Comparison of ENCODE assay signal across 26 mouse cellular contexts in the genomic region with DNA sequence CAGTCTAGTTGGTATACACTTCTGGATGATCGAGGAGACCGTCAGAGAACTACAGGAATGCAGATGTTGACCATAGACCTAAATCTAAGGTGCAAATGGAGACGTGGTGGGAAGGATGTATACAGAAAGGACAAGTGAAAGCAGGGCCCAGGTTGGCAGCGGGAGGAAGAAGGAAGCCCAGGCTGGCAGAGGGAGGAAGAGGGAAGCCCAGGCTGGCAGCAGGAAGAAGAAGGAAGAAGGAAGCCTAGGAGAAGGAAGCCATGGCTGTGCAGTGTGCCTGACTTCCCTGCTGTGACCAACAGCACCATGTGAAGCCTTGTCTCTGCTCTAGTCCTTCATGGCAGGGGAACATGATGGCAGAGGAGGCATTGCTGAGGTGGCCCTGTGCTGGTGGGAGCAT. TPM values are rescaled to one million over a fixed set of nuclear protein-coding genes. Genes with fewer than 3 reads are reported as not detected.
DNase-seq lines count a peak whose midpoint lies in the region; ATAC-seq and TF ChIP-seq lines count a peak whose summit lies in the region.
"Had no signal": no experiment of that assay in that cellular context is flagged by ENCODE, and none has a peak within 500 bp of the region (broad histone marks: within the 10 kb centered on the region; RNA-seq: fewer than 3 reads in every experiment).

No protein-coding gene starts in this region.

- DNase-seq in heart, adult 11 months = peak; percentile 80
- peak; percentile 3 for DNase-seq in intestine, embryonic 14.5 days (ENCODE audit: low spot score)
- DNase-seq in liver, embryonic 11.5 days (ENCODE audit: low spot score) = no peak
- no peak for DNase-seq in thymus, postnatal 36 days
- DNase-seq: adrenal gland, adult 2 months; adrenal gland, postnatal 14 days; cerebellum, adult 11-12 months; cerebellum, adult 8-10 months; cerebellum, postnatal 10 days; cerebellum, postnatal 36 days; gastrocnemius, postnatal 14 days; heart, adult 2 months; heart, postnatal 14 days; heart, postnatal 4 days had no signal

- H3K4me2 ChIP-seq in heart, embryonic 11.5 days = no peak overlapping the region
- H3K4me2 ChIP-seq in intestine, embryonic 14.5 days (ENCODE audit: low read length) = no peak overlapping the region
- H3K4me2 ChIP-seq in intestine, postnatal 0 days (replicated peaks; ENCODE audit: low read depth) = no peak overlapping the region
- H3K4me2 ChIP-seq in liver, embryonic 11.5 days = no peak overlapping the region
- H3K4me2 ChIP-seq: forebrain, embryonic 13.5 days; heart, embryonic 13.5 days; hindbrain, embryonic 12.5 days had no signal

- H3K4me1 ChIP-seq in heart, embryonic 11.5 days (ENCODE audit: control insufficient read depth, insufficient read depth, low read length) = no peaks in the 10 kb centered on the region
- no peaks in the 10 kb centered on the region for H3K4me1 ChIP-seq in intestine, embryonic 14.5 days (replicated peaks; ENCODE audit: control insufficient read depth, insufficient read depth, low read length)
- no peaks in the 10 kb centered on the region for H3K4me1 ChIP-seq in intestine, postnatal 0 days (replicated peaks; ENCODE audit: control insufficient read depth, insufficient read depth, low read length)
- peaks cover 5% of the 10 kb centered on the region; the same call in 1 of the 2 replicates for H3K4me1 ChIP-seq in megakaryocyte, embryonic 14.5 days
- no peaks in the 10 kb centered on the region for H3K4me1 ChIP-seq in liver, embryonic 11.5 days (replicated peaks; ENCODE audit: control insufficient read depth, insufficient read depth, low read length)
- H3K4me1 ChIP-seq: forebrain, embryonic 10.5 days; heart, embryonic 13.5 days had no signal

- no peaks in the 10 kb centered on the region for H3K36me3 ChIP-seq in heart, embryonic 11.5 days (ENCODE audit: control insufficient read depth, insufficient read depth, low read length)
- peaks cover 8% of the 10 kb centered on the region for H3K36me3 ChIP-seq in intestine, embryonic 14.5 days (ENCODE audit: control insufficient read depth, insufficient read depth, low read length)
- peaks cover 7% of the 10 kb centered on the region; the same call in 1 of the 2 replicates for H3K36me3 ChIP-seq in intestine, postnatal 0 days (ENCODE audit: control insufficient read depth, insufficient read depth)
- no peaks in the 10 kb centered on the region for H3K36me3 ChIP-seq in megakaryocyte, embryonic 14.5 days (replicated peaks; ENCODE audit: low read length)
- no peaks in the 10 kb centered on the region for H3K36me3 ChIP-seq in liver, embryonic 11.5 days (ENCODE audit: control insufficient read depth, insufficient read depth, low read length)
- H3K36me3 ChIP-seq: G1E; hindbrain, embryonic 12.5 days had no signal

- H3K27ac ChIP-seq in heart, embryonic 11.5 days (ENCODE audit: low read depth, low read length) = no peak overlapping the region
- no peak overlapping the region for H3K27ac ChIP-seq in intestine, embryonic 14.5 days (ENCODE audit: low read depth)
- H3K27ac ChIP-seq in intestine, postnatal 0 days (ENCODE audit: low read depth, low read length) = no peak overlapping the region
- H3K27ac ChIP-seq in liver, embryonic 11.5 days (ENCODE audit: low read depth, low read length) = no peak overlapping the region
- H3K27ac ChIP-seq: forebrain, embryonic 10.5 days; forebrain, embryonic 13.5 days; heart, adult 2 months; heart, embryonic 13.5 days; hindbrain, embryonic 12.5 days had no signal

- 78% methylated on average over 4 of the region's 4 CpGs for WGBS in heart, embryonic 11.5 days (ENCODE audit: insufficient replicate concordance)
- WGBS in intestine, embryonic 14.5 days = 85% methylated on average over 4 of the region's 4 CpGs
- WGBS in intestine, postnatal 0 days = 79% methylated on average over 4 of the region's 4 CpGs
- 78% methylated on average over 4 of the region's 4 CpGs for WGBS in liver, embryonic 11.5 days

- no peaks in the 10 kb centered on the region for H3K27me3 ChIP-seq in heart, embryonic 11.5 days (ENCODE audit: control insufficient read depth, insufficient read depth, low read length)
- no peaks in the 10 kb centered on the region for H3K27me3 ChIP-seq in intestine, embryonic 14.5 days (replicated peaks; ENCODE audit: control insufficient read depth, insufficient read depth, low read length)
- no peaks in the 10 kb centered on the region for H3K27me3 ChIP-seq in intestine, postnatal 0 days (replicated peaks; ENCODE audit: control insufficient read depth, insufficient read depth, low read length)
- no peaks in the 10 kb centered on the region for H3K27me3 ChIP-seq in megakaryocyte, embryonic 14.5 days (replicated peaks)
- H3K27me3 ChIP-seq in liver, embryonic 11.5 days (replicated peaks; ENCODE audit: control insufficient read depth, insufficient read depth, low read length) = no peaks in the 10 kb centered on the region
- H3K27me3 ChIP-seq: forebrain, embryonic 13.5 days; heart, embryonic 13.5 days; hindbrain, embryonic 12.5 days; Patski had no signal

- no peaks in the 10 kb centered on the region for H3K9me3 ChIP-seq in heart, embryonic 11.5 days (replicated peaks; ENCODE audit: control insufficient read depth, low read length)
- H3K9me3 ChIP-seq in intestine, embryonic 14.5 days (ENCODE audit: control insufficient read depth, low read length) = no peaks in the 10 kb centered on the region
- no peaks in the 10 kb centered on the region for H3K9me3 ChIP-seq in intestine, postnatal 0 days (ENCODE audit: control insufficient read depth)
- no peaks in the 10 kb centered on the region for H3K9me3 ChIP-seq in megakaryocyte, embryonic 14.5 days
- H3K9me3 ChIP-seq in liver, embryonic 11.5 days (ENCODE audit: control insufficient read depth, low read length) = no peaks in the 10 kb centered on the region
- H3K9me3 ChIP-seq: forebrain, embryonic 10.5 days; forebrain, embryonic 13.5 days; G1E; heart, embryonic 13.5 days; hindbrain, embryonic 12.5 days had no signal

- no peak for TF ChIP-seq CTCF in intestine, postnatal 0 days (IDR thresholded peaks at IDR 0.05; ENCODE audit: low read depth)

- no peak overlapping the region for H3K4me3 ChIP-seq in heart, embryonic 11.5 days (ENCODE audit: low read depth, low read length)
- no peak overlapping the region for H3K4me3 ChIP-seq in intestine, embryonic 14.5 days (ENCODE audit: low read depth, low read length)
- no peak overlapping the region for H3K4me3 ChIP-seq in intestine, postnatal 0 days (ENCODE audit: low read depth, low read length)
- peak overlapping the region; percentile 34 for H3K4me3 ChIP-seq in megakaryocyte, embryonic 14.5 days (replicated peaks)
- H3K4me3 ChIP-seq in liver, embryonic 11.5 days (ENCODE audit: low read depth, low read length) = no peak overlapping the region
- H3K4me3 ChIP-seq: forebrain, embryonic 10.5 days; forebrain, embryonic 13.5 days; heart, adult 2 months; heart, embryonic 13.5 days; hindbrain, embryonic 12.5 days had no signal

- H3K9ac ChIP-seq in heart, embryonic 11.5 days (ENCODE audit: low read depth, low read length) = no peak overlapping the region
- no peak overlapping the region for H3K9ac ChIP-seq in intestine, embryonic 14.5 days (ENCODE audit: low read length)
- H3K9ac ChIP-seq in intestine, postnatal 0 days (ENCODE audit: low read depth, low read length) = no peak overlapping the region
- no peak overlapping the region for H3K9ac ChIP-seq in liver, embryonic 11.5 days (ENCODE audit: low read depth, low read length)
- H3K9ac ChIP-seq: forebrain, embryonic 13.5 days; heart, embryonic 13.5 days; hindbrain, embryonic 12.5 days had no signal

- ATAC-seq in heart, embryonic 11.5 days (replicated peaks; ENCODE audit: insufficient number of reproducible peaks, low FRiP score, low TSS enrichment) = no peak
- ATAC-seq in intestine, embryonic 14.5 days (replicated peaks; ENCODE audit: low FRiP score, low TSS enrichment, low read depth) = no peak
- no peak for ATAC-seq in intestine, postnatal 0 days
- peak; percentile 29; the same call in 1 of the 2 replicates for ATAC-seq in common myeloid progenitor, adult 5-6 weeks (replicated peaks; ENCODE audit: low read depth, poor library complexity, severe bottlenecking)
- ATAC-seq in liver, embryonic 11.5 days (replicated peaks; ENCODE audit: low FRiP score) = no peak
- ATAC-seq: forebrain, embryonic 13.5 days; forebrain, embryonic 16.5 days; intestine, embryonic 16.5 days; Patski had no signal

RNA-seq across cellular contexts. Expression of gene Slc36a4, which starts 7.8 kb away (rescaled TPM):
- 11.4 and 12.6 TPM in 2 replicates for polyA plus RNA-seq in heart, embryonic 11.5 days (2014; fragmentation: Nextera tagmentation; extraction: Ambion mirVana)
- polyA plus RNA-seq in intestine, embryonic 14.5 days (2014; fragmentation: Nextera tagmentation; extraction: Ambion mirVana) = 15.2 and 15.9 TPM in 2 replicates
- 6.0 TPM in 2 replicates for polyA plus RNA-seq in intestine, postnatal 0 days (2015; fragmentation: Nextera tagmentation; extraction: Ambion mirVana)
- total RNA-seq in common myeloid progenitor, adult 5-6 weeks (2017) = 6.3 and 7.2 TPM in 2 replicates
- 0.11 TPM in 1 of 2 replicates, not detected in the other for polyA plus RNA-seq in megakaryocyte, embryonic 14.5 days (2012; ENCODE audit: insufficient read depth, low replicate concordance)
- 4.9 and 7.7 TPM in 2 replicates for polyA plus RNA-seq in liver, embryonic 11.5 days (2014; fragmentation: Nextera tagmentation; extraction: Ambion mirVana)
- polyA plus RNA-seq: G1E had no signal

Comparison
In these comparisons a context has a peak if more than half of its experiments do, and no peak if none do; other contexts are left out.
1. DNase-seq: peak in heart, adult 11 months (single experiment) and intestine, embryonic 14.5 days (single experiment); none in liver, embryonic 11.5 days (single experiment) and thymus, postnatal 36 days (0 of 2).